Mouse (Mus musculus) stomach, postnatal 0 days (tissue): ENCODE results near the gene Mlf2.
"Not testable (repeated sequence)": the region's sequence is repeated elsewhere in the genome, so short reads cannot be mapped to it uniquely, and the experiment has no call there.

ENCODE experiments used
- CTCF ChIP-seq: IDR thresholded peaks from 2 replicates; pipeline ENCODE4 v1.5.1; 2016; ENCODE audit warnings: antibody characterized with exemption, low read depth, mild to moderate bottlenecking, moderate library complexity
- EP300 ChIP-seq: optimal IDR thresholded peaks from 2 replicates; pipeline ENCODE3; 2016; ENCODE audit warnings: antibody characterized with exemption

GRCm38 (mm10) chr6:124894113-124894512 lies 37.1 kb upstream of the Mlf2 start:
- not testable (repeated sequence) for TF ChIP-seq CTCF, EP300
